Mouse (Mus musculus): Measurements from ENCODE around the gene Polr3c.
A peak's percentile ranks its signal among the peaks of the same experiment; 100 is the strongest.
"Not testable (repeated sequence)": the region's sequence is repeated elsewhere in the genome, so short reads cannot be mapped to it uniquely, and the experiment has no call there.

Gene Polr3c

DNA sequence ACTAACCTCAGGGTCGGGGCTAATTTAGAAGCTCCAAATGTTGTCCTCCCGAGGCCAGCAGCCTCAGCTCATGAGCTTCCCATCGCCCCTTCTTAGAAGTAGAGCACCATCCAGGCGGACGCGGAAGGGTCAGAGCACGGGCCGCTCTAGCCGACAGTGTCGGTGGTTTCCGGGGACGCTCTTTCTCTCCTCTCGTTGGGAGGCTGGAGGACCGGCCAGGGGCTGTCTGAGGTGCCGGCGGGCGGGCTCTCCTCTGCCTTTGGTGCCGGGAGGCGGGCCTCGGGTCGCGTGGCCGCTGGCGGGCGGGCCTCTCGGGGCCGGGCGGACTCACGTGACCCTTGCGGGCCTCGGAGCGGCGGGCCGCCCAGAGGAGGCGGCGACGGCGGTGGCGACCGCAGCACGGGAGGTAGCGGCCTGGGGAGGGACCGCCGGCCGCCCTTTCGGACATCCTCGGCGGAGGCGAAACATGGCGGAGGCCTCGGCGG lies at the start of gene Polr3c, which contains the start of gene Rnf115:
Gene Polr3c, minus strand, starts transcription at position 286 of the 485 bp plus-strand sequence.
Gene Rnf115, plus strand, starts transcription at position 322 of the 485 bp plus-strand sequence.
- peak; percentile 94 for DNase-seq (ENCODE audit: low read depth)

DNA sequence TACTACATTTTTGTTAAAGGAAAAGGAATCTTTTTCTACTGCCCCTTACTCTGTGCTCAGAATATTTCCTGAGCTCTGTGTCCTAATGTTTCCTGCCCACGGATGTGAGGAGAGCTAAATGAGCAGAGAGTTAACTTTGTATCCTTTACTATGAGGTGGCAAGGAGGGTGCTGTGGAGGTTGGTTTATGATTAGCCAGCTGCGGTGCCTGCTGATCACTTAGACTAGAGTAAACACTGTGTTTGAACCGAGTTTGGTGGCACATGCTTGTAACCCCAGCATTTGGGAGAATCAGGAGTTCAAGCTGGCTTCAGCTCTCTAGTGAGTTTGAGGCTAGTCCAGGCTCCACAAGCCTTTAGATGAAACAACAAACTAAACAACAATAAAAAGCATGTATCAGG lies 49.7 kb upstream of the Polr3c start:
- no peak for DNase-seq (ENCODE audit: low read depth)

DNA sequence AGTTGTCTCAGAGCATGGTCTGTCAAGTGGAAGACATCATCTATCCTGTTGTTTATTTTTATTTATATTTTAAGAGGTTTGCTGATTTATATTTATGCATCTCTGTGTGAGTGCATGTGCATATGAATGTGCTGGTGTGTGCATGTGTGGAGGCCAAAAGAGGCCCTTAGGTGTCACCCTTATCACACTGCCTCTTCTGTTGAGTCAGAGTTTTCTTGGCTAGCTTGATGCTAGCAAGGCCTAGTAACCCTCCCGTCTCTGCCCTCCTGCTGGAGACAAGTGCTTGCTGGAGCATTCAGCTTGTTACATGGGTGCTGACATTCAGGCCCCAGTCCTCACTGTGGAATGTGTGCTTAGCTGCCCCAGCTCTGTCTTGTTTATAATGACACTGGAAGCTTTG lies 45.5 kb upstream of the Polr3c start:
- no peak for DNase-seq (ENCODE audit: low read depth)

DNA sequence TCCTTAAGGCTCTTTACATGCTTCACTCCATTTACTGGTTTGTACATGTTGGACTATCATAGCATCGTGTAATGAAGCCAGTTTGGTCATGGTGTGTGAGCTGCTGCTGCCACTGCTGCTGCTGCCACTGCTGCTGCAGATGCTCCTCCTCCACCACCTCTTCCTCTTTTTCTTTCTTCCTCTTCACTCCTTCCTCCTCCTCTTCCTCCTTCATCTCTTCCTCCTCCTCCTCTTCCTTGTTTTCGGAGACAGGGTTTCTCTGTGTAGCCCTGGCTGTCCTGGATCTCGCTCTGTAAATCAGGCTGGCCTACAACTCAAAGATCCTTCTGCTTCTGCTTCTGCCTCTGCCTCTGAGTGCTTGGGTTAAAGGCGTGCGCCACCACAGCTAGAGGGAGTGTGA lies 42.5 kb upstream of the Polr3c start:
- no peak for DNase-seq (ENCODE audit: low read depth)

DNA sequence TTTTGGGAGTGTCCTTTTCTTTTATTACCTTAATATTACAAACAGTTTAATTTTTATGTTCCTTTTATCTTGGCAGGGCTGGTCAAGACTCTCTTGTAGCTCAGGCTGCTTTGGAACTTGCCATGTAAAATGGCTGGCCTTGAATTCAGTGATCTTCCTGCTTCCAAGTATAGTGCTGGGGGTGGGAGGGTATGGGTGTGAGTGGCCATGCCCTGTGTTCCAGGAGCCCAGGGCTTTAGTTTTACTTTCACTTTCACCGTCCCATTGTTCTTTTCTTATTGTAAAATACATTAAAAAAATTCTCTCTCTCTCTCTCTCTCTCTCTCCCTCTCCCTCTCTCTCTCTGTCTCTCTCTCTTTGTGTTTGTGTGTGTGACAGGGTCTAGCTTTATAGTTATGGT lies 37.1 kb upstream of the Polr3c start:
- peak; percentile 71 for DNase-seq (ENCODE audit: low read depth)

DNA sequence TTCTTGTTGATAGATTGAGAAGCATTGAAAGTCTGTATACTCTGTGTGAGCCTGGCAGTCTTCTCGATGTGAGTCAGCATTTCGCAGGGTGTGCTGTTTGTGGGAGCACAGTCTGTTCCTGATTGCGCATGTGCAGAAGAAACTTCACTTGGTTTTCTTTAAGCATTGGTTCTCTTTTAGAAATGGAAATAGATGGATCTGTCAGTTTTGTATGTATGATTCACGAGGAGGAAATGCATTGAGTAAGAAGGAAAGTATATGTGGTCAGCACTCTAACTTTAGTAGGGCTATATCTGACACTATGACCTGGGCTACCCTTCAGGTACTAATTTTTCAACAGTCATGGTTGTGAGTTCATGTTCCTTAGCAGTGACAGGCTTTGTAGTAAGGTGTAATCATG lies 32.3 kb upstream of the Polr3c start:
- peak; percentile 69 for DNase-seq (ENCODE audit: low read depth)

DNA sequence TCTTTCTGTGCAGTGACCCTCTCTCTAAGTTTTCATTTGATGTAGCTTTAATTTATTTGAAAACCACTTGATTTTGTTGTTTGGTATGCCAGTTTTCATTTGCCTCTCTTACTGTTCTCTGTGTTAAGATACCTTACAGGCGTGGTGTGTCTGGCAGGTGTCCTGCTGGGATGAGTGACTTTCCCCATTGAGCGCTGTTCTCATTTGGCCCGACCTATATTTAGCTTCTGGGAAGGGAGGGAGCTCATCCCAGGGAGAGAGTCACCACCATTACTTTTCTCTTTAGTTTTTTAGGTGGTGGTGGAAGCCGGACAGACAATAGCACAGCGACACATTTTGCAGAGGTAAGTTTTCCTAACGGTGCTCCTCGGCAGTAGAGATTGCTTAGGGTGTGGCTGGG lies 30.3 kb upstream of the Polr3c start:
- no peak for DNase-seq (ENCODE audit: low read depth)

DNA sequence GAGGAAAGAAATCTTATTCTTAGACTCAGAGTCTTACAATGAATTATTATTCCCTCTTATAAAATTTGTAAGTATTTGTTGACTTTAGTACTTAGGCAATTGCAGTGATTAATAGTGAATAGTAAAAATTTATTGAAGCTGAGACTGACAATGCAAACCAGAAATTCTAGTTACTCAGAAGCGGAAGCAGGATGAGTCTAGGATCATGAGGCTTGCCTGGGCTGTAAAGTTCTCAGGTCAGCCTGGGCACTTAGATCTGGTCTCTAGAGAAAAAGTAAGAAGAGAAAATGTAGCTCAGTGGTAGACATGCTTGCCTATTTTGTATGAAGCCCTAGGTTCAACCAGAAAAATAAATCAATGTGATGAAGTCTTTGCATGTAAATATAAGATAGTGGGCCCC lies 28.5 kb upstream of the Polr3c start:
- DNase-seq (ENCODE audit: low read depth) = no peak

DNA sequence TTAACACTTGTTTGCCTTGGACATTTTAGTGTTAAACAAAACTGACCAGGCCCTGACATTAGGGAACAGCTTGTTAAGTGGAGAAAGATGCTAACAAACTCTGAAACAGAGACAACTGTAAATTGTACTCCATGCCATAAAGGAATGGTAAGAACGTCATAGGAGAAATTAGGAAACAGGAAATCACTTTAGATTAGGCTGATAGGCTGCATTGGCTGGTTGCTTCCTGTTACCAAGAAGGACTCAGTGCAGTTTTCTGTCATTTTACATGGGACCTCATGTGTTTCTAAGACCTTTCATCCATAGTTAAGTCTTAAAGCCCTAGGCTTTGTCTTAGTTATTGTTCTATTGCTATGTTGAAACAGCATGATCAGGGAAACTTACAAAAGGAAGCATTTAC lies 19.4 kb upstream of the Polr3c start:
- DNase-seq (ENCODE audit: low read depth) = no peak

DNA sequence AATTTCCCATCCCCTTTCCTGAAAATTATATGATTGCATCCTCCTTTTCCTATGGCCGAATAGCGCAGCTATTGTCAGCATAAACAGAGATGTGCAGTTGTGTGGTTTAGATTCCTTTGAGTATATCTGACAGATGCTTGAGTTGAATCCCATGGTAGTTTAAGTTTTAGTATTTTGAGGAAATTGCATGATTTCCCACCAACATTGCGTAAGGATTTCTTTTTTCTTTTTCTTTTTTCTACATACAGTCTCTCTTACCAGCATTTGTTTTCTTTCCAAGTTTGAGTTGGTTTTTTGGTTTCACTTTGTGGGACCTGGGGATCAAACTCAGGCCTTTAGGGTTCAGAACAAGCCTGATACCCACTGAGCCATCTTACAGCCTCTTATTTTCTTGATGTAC lies 16.9 kb upstream of the Polr3c start:
- DNase-seq (ENCODE audit: low read depth) = no peak

DNA sequence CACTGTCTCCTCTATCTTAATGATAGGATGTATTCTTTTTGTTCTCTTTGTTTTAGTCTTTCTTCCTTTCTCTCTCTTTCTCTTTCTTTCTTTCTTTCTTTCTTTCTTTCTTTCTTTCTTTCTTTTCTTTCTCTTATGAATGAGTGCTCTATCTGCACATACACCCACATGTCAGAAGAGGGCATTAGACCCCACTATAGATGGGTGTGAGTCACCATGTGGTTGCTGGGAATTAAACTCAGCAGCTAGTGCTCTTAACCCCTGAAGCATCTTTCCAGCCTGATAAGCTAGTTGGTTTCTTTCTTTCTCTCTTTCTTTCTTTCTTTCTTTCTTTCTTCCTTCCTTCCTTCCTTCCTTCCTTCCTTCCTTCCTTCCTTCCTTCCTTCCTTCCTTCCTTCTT lies 12.9 kb upstream of the Polr3c start:
- not testable (repeated sequence) for DNase-seq (ENCODE audit: low read depth)

DNA sequence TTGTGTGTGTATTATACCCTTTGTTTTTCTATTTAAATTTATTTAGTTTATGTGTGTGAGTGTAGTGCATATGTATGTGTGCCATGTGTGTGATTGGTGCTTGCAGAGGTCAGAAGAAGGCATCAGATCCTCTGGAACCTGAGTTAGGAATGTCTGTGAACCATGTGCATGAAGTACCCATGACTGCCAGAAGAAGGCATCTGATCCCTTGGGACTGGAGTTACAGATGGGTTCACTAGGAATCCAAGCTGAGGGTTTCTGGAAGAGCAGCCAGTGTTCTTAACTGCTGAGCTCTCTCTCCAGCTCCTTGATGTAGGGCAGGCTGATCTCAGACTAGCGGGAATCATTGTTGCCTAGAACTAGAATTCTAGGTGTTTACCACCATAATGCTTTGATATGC lies 10.6 kb upstream of the Polr3c start:
- DNase-seq (ENCODE audit: low read depth) = no peak

DNA sequence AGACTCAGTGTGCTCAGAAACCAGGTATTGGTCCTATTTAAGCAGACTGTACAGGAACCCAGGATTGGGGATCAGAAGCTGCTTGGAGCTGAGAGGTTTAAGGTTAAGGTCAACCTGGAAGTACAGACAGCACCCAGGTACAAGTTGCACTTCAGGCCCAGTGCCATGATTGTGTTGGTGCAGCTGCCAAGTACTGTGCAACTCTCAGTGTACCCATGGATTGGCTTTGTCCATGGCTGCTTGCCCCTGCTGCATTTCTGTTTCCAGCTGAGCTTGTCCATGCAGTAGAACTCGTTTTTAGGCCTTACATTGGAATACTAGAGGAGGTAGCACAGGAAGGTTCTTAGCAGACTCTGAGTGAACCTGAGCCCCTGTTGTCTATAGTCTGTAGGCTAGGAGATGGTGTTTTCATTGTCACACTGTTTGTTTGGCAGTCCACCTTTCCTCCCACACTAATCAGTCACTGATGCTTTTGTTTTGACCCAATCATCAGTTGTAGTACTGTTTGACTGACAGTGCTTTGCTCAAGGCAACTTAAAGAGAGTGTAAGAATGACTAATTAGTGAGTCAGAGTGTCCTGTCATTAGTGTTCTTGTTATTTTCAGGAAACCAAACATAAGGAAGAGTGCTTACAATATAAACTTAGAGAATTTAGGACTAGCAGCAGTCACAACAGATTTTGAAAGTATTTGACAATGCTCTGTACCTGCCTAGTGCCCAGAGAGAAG lies 9.7 kb upstream of the Polr3c start:
- no peak for DNase-seq (ENCODE audit: low read depth)

DNA sequence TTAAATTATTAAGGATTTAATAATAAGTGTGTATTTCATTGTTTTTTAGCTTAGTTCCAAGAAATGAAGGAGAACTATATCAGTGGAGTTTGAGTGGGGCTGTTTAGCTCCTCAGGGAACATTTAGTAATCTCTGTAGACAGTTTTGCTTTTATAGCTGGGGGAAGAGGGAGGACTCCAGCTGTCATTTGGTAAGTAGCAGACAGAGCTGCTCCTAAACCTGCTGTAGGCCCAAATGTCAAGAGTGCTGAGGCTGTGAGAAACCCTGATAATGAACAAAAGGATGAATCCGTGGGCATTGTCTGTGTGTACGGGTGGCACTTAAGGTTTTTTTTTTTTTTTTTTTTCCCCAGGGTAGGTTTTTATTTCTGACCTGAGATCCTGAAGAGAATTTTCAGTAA lies 7.8 kb upstream of the Polr3c start:
- no peak for DNase-seq (ENCODE audit: low read depth)

DNA sequence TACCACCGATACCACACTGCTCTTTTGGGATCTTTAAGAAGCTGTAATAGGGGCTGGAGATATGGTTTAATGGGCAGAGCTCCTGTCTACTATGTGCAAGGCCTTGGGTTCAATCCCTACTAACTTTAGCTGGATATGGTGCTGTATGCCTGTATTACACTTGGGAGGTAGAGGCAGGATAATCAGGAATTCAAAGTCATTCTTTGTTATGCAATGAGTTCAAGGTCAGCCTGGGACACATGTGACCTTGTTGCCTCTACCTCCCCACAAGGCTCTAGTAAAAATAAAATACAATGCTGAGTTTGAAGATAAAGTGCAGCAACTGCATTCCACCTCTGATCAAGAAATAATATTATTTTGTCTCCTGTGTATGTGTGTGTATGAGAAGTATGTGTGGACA lies 6.6 kb upstream of the Polr3c start:
- no peak for DNase-seq (ENCODE audit: low read depth)

DNA sequence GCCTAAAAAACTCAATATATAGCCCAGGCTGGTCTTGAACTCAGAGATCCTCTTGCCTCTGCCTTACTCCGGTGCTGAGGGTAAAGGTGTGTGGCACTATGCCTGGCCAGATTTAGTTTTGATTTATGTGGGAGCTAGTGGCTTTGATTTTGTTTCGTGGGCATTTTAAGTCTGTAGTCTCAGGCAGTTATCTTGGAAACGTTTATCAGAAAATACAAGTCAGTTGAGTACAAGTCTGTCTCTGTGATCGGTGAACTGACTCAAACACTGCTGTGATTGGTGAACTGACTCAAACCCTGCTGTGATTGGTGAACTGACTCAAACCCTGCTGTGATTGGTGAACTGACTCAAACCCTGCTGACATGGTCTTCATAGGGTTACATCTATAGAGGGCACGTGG lies 3.4 kb upstream of the Polr3c start:
- DNase-seq (ENCODE audit: low read depth) = no peak

DNA sequence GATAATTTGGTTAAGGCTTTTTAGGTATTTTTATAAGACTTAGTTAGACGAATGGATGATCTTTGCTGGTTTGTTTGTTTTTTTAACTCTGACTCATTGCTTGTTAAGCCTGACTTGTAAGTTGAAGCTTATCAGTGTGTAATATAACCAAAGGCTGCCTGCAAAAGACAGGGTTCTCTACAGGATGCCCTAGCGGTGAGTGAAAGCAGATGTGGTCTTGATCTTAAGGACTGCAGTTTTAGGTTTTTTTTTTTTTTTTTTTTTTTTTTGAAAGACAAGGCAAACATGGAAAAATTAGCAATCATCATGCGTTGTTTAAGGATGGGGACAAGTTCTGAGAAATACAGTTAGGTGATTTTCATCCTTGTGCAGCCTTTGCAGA lies 2.0 kb upstream of the Polr3c start:
- DNase-seq (ENCODE audit: low read depth) = peak; percentile 74

DNA sequence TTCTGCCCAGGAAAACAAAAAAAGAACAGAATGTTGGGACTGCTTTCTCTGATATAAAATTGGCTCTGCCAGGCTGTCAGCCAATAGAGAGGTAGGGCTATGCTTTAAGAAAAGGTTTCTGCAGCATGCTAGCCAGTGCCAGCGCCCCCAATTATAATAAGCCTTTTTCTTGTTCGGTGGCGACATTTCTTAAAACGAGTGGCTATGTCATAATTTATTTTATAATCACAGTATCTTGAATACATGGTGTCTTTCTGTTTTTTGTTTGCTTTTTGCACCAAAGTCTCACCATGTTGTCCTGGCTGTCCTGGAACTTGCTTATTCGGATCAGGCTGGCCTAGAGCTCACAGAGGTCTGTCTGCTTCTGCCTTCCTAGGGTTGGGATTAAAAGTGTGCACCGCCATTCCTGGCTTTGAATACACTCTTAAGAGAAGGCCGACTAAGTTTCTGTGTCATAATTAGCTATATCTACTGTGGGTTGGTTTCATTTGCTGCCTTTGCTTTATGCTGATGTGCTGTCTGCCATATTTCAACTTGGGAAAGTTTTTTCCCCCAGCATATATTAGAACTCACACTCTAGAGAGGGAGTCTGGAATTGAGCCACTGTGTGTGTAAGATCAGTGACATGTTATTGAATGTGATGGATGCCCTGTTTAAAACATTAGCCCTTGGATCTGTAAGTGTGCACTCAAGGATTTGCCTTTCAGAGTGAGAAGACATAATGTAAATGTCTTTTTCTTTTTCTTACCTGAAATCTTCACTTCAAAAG lies 1.4 kb upstream of the Polr3c start:
- DNase-seq (ENCODE audit: low read depth) = no peak

DNA sequence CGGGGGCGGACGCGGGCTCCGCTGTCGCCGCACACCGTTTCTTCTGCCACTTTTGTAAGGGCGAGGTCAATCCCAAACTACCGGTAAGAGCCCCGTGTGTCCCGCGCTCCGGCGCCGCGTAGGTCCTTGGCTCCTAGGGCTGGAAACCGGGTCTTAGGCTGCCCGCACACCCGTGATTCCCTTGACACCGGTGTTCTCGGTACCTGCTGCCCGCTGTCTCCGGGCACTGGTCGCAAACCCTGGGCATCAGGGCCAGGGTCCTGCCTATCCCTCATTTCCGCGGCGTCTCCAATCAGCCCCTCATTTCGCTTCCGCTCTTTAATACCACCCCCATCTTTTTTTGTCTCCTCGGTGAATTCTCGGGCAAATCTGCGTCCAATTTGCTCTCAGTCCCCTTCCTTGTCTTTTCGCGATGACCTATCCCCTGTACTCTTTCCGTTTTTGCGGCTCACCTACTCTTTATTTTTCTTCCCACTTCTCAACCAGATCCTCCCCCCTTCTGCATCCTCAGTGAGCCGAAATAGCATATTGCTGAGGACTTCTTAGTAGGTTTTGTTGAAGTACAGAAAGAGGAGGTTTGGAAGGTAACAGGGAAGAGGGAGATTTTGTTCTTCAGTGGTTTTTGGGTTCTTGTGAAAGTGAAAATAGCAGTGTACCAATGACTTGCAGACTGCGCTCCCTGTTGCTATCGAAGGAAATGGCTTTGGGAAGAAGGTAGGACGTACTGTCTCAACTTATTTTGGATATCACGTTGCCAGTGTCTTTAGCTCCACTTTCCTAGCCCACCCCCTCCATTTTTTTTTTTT lies 603 bp upstream of the Polr3c start:
- peak; percentile 78 for DNase-seq (ENCODE audit: low read depth)

DNA sequence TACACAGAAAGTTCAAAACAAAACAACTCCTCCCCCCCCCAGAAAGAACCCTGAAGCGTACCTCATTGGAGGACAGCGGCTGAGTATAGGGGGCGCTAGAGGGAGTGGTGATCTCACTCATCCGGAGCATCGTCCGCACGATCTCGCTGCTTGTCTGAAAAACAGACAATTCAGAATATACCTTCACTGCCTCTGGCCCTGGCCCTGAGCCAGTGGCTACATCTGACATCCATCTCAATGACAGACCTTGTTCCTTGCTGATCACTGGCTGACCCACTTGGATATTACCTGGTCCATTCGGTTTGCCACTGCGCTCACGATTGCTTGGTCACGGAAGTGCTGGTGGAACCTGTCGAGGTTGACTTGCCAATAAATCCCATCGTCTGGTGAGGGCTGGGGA lies 8.3 kb downstream of the Polr3c start:
- peak; percentile 42 for DNase-seq (ENCODE audit: low read depth)

DNA sequence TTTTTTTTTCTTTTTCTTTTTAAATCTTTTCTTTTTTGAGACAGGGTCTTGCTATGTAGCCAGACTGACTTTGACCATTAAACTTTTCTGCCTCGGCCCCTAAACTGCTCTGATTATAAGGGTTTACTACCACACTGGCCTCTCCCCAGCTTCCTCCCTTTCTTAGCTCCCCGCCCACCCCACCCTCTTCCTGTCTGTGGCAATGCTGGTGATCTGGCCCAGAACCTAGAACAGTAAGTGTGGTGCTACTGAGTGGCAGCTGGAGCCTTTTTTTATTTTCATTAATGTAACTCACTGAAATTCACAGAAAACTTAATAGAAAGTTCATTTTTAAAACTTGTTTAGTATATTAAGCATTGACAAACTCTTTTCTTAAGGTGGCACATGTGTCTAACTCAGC lies 11.6 kb downstream of the Polr3c start:
- DNase-seq (ENCODE audit: low read depth) = peak; percentile 47

DNA sequence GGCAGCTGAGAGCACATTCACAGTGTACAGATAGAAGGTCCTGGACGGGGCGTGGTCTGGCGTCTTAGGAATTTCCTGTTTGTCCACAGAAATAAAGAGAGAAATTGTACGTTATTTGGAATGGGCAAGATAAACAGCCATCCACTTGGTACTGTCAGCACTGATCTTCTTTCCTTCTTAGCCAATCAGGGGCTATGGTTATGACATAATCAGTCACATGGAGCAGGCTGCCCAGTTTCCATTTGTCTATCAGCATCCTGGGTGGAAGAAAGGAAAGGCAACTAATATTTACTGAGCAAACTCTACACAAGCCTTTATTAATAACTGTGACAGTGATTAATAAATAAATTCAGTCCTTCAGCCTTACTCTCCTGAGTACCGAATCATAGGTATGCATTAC lies 13.1 kb downstream of the Polr3c start:
- DNase-seq (ENCODE audit: low read depth) = no peak

DNA sequence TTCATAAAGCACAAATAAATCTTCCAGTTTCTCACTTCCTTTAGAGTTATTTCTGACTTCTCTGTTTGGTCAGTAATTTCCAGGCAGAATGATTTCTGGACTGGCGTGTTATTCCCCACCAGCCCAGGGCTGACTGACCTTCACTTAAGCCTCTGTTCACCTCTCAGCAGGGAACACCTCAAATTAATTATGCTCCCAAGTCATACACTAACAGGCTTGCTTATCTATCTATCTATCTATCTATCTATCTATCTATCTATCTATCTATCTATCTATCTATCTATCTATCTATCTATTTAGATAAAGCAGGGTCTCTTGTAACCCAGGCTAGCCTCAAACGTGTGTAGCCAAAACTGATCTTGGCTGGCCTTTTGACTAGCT lies 18.8 kb downstream of the Polr3c start:
- no peak for DNase-seq (ENCODE audit: low read depth)
